Mouse (Mus musculus): ENCODE data around the gene Plac8. TPM values are rescaled to one million over a fixed set of nuclear protein-coding genes. Genes with fewer than 3 reads are reported as not detected.

The Plac8 gene
- polyA plus RNA-seq, 1 experiment: 6.7 TPM

- no peak for DNase-seq (ENCODE audit: extremely low spot score in 1 of 2, low spot score in 1 of 2)
These were observed 9.8 kb upstream of the Plac8 start for GRCm38 (mm10) chr5:100581622-100582434.

DNA sequence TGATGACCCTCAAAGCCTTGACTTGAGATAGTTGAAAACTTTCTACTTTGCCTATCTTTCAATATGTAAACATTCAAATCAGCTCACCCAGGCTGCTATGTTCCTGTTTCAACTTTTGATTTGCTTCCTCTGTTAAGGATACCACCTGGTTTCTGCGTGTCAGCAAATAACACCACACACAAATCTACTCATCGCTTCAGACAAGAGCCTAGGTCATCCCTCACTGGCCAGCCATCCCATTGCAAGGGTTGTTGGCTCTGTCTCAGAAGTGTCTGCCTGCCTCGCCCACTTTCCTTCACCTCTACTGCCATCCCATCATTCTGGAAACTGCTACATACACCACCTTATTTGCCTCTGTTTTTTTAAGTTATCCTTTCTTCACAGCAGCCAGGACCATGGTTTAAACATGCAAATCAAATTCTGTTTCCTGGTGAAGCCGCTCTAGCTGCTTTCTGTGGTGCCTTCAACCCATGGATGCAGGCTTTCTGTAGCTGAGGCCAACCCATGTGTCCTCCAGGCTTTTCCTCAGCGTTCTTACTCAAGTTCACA lies 6.9 kb upstream of the Plac8 start:
- no peak for DNase-seq (ENCODE audit: extremely low spot score in 1 of 2, low spot score in 1 of 2)

DNA sequence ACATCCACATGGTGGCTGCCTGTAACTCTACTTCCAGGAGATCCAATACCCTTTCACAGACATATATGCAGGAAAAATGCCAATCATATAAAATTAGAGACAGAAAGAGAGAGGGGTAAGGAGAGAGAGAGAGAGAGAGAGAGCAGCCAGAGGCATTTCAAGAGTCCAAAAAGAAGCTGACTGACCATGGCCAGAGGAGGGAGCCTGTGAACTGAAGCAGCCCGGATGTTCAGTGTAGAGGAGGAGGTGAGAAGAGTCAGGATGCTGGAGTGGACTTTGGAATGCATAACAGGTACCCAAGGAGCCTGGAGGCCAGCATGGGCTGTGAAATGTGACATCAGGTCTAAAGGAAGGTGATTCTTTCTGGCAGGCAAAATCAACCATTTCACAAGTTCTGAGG lies 2.7 kb upstream of the Plac8 start:
- DNase-seq (ENCODE audit: extremely low spot score in 1 of 2, low spot score in 1 of 2): no peak

- no peak for DNase-seq (ENCODE audit: extremely low spot score in 1 of 2, low spot score in 1 of 2)
These were observed 1.2 kb upstream of the Plac8 start for GRCm38 (mm10) chr5:100573256-100573655.

GRCm38 (mm10) chr5:100570716-100571115 lies 1.3 kb downstream of the Plac8 start:
- DNase-seq (ENCODE audit: extremely low spot score in 1 of 2, low spot score in 1 of 2): no peak

- no peak for DNase-seq (ENCODE audit: extremely low spot score in 1 of 2, low spot score in 1 of 2)
These were observed 1.9 kb downstream of the Plac8 start for GRCm38 (mm10) chr5:100569997-100570595.

DNA sequence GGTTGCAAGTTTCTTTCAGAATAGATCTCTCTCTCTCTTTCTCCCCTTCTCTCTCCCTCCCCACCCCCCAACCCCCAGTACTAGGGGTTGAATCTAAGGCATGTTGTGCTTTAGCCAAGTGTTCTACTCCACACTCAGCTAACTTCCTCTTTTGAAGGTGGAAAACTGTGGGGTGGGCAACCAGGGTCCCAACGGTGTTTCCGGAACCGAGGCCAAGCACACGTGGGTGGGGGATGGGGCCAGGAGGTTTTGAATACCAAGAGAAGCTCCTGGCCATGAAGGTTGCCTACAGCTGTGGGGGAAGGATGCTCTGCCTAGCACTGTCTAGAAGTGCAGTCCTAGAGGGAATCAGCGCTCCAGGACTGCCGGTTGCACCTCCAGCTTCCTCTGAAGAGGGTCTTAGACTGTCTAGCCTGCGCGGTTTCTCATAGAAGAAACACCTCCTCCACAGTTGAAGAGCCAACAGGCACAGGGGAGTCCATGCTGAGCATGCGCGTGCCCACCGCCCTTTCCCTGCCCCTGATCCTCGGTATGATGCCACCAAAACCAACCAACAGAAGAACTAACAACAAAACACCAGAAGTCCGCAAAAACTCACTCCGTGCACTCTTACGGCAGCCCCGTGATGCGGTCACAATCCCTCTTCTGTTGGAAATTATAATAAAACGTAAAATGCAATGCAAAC lies 2.7 kb downstream of the Plac8 start:
- no peak for DNase-seq (ENCODE audit: extremely low spot score in 1 of 2, low spot score in 1 of 2)

DNA sequence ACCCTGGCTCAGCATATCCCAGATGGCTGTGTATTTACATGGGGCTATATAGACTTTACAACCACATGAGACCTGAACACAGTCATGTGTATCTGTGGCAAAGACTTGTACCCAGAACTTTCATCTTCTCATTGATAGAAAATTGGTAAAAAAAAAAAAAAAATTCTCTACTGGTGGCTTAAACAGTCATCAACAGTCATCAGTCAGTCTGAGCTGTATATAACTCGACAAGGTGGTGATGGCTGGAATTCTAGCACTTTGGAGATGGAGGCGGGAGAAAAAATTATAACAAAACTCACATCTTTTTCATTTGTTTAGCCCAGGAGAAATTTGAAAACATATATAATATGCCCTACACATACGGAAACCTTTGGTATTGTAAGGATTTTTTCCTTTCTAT lies 3.2 kb downstream of the Plac8 start:
- DNase-seq (ENCODE audit: extremely low spot score in 1 of 2, low spot score in 1 of 2): no peak

GRCm38 (mm10) chr5:100568177-100568576 lies 3.9 kb downstream of the Plac8 start:
- no peak for DNase-seq (ENCODE audit: extremely low spot score in 1 of 2, low spot score in 1 of 2)

GRCm38 (mm10) chr5:100567258-100568032 lies 4.6 kb downstream of the Plac8 start:
- no peak for DNase-seq (ENCODE audit: extremely low spot score in 1 of 2, low spot score in 1 of 2)

DNA sequence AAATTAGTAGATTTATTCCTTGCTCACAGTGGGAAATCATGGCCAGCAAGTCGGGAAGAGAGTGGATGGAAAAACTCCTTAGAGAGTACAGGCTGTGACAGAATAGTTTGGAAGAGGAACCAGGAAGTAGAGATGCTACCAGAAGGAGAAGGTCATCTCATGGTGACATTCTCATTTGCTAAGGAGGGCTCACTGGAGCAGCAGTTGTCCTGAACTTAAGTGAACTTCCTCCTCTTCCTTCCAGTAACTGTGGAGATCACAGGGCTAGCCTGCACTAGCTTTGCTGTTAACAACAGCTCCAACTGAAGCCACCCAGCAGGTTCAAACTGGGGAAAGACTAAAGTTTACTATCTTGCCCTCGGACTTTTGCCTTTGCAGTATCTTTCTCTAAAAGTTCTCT lies 5.2 kb downstream of the Plac8 start:
- DNase-seq (ENCODE audit: extremely low spot score in 1 of 2, low spot score in 1 of 2): no peak

- no peak for DNase-seq (ENCODE audit: extremely low spot score in 1 of 2, low spot score in 1 of 2)
These were observed 9.3 kb downstream of the Plac8 start for GRCm38 (mm10) chr5:100562702-100563101.

DNA sequence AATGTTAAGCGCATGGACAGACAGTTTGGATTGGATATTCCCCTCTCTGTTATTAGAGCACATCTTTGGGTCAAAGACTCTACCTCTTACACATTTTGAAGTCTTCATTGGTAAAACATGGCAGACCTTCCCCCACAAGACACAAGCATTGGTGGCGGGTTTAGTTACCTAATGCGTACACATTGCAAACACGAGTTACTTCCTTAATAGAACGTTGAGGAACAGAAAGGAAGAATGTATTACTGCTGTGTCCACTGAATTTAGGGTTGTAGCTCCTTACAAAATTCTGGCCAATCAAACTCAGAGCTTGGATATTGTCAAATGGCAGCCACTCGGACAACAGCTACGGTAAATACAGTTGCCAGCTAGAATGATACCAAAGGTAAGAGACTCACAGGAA lies 12.7 kb downstream of the Plac8 start:
- DNase-seq (ENCODE audit: extremely low spot score in 1 of 2, low spot score in 1 of 2): no peak

DNA sequence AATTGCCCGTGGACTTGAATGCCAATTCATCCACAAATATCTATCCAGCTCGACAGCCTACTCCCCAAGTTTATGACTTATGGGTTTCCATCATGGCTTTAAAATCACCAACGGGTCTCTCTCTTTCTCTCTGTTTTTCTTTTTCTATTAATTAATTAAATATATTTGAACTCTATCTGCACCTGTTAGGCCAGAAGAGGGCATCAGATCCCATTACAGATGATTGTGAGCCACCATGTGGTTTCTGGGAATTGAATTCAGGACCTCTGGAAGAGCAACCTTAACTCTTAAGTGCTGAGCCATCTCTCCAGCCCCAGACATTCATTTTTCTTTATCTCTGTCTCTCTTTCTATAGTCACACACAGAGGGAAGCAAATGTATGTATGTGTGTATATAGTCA lies 13.3 kb downstream of the Plac8 start:
- no peak for DNase-seq (ENCODE audit: extremely low spot score in 1 of 2, low spot score in 1 of 2)

- no peak for DNase-seq (ENCODE audit: extremely low spot score in 1 of 2, low spot score in 1 of 2)
These were observed 14.5 kb downstream of the Plac8 start for GRCm38 (mm10) chr5:100557537-100557936.

DNA sequence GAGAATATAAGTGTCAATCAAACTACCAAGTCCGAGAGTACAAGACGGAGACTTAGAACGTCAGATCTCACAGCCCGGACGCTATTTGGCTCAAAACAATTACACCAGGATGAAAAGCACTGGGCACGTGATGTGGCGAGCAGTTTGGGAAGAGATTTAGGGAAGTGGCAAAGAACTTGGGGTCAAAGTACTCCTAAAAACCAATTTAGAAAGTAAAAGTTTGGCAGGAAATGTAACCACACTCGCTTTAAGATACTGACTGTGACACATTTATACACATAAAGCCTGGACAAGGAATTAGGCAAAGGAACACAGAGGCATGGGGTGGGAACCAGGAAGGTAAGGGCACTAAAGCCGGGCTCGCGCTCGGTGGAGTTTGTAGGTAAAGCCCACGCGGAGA lies 15.0 kb downstream of the Plac8 start:
- DNase-seq (ENCODE audit: extremely low spot score in 1 of 2, low spot score in 1 of 2): no peak

- no peak for DNase-seq (ENCODE audit: extremely low spot score in 1 of 2, low spot score in 1 of 2)
These were observed 18.6 kb downstream of the Plac8 start for GRCm38 (mm10) chr5:100553426-100553825.

DNA sequence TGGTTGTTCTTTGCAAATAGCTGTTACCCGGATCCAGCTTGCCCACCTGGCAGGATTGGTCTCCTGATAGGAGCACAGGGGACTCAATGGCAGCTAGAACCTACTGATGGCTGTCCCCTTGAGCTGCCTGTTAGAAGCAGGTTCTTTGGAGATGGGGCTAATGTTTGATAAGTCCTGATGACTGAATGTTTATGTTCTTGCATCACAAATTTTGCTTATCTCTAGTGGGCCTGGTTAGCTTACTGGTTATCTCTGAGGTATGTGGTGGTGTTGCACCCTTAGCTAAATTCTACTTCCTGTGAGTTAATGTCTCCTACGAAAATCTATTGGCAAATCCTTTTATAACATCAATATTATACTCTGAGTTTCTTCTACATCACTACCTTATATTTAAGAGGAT lies 20.1 kb downstream of the Plac8 start:
- DNase-seq (ENCODE audit: extremely low spot score in 1 of 2, low spot score in 1 of 2): no peak

GRCm38 (mm10) chr5:100550151-100550550 lies 21.9 kb downstream of the Plac8 start:
- no peak for DNase-seq (ENCODE audit: extremely low spot score in 1 of 2, low spot score in 1 of 2)

DNA sequence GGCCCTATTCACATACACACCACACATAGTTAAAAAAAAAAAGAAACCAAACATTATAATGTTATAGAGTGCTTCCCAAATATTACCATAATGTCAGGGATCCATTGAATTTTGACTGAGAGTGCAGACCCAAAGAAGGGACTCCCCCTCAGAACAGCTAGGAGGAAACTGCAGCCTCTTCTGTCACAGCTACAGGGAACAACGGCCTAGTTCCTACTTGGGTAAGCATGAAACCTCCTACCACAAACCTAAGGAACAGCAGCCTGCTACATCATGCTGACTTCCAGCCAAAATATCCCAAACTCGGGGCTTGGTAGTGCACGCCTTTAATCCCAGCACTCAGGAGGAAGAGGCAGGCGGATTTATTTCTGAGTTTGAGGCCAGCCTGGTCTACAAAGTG lies 22.7 kb downstream of the Plac8 start:
- DNase-seq (ENCODE audit: extremely low spot score in 1 of 2, low spot score in 1 of 2): no peak

- DNase-seq (ENCODE audit: extremely low spot score in 1 of 2, low spot score in 1 of 2): no peak
These were observed 23.8 kb downstream of the Plac8 start for GRCm38 (mm10) chr5:100548236-100548635.

All from frontal cortex, adult 2 months (tissue).